Mouse (Mus musculus): ENCODE measurements around the gene Rab27a. TPM values are rescaled to one million over a fixed set of nuclear protein-coding genes. Genes with fewer than 3 reads are reported as not detected.

Gene Rab27a
- total and polyA plus RNA-seq, 2 experiments from 2014 or later, result 2.7 to 6.4 TPM

DNA sequence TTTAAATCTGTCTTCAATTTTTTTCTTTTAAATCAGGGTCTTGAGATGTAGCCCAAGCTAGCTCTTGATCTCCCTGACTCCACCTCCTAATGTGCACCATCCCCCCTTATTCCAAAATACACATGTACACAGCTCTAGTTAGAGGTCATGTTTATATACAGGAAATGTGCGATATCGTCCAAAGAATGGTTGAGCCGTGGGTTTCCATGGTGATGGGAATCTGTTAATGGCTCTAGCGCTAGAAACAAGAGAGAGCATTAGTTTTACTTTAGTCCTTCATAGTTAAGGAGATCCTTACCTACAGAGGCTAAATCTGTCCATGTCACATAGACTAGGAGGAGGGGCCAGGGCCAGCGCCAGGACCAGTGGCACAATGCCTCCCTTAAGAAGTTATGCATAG is 5.2 kb downstream of the Rab27a start:
- Histone ChIP-seq H3K4me2 (ENCODE audit: low read depth, low read length, poor library complexity, severe bottlenecking) (no peak overlapping the region), H3K27me3 (ENCODE audit: insufficient read depth, low read length) (no peaks in the 10 kb centered on the region), H3K4me1 (ENCODE audit: insufficient read depth, low read length) (no peaks in the 10 kb centered on the region), H3K9me3 (ENCODE audit: low read length) (no peaks in the 10 kb centered on the region), H3K27ac (ENCODE audit: low read depth, low read length) (no peak overlapping the region), H3K4me3 (ENCODE audit: low read depth, low read length) (no peak overlapping the region), H3K36me3 (ENCODE audit: insufficient read depth, low read length) (no peaks in the 10 kb centered on the region), H3K9ac (replicated peaks; ENCODE audit: low read length, poor library complexity, severe bottlenecking) (no peak overlapping the region)
- 49% methylated on average over 5 of the region's 5 CpGs for WGBS
- DNase-seq (ENCODE audit: low spot score), result no peak
- no peak for TF ChIP-seq CTCF (IDR thresholded peaks at IDR 0.05)
- ATAC-seq (ENCODE audit: low FRiP score), result no peak

DNA sequence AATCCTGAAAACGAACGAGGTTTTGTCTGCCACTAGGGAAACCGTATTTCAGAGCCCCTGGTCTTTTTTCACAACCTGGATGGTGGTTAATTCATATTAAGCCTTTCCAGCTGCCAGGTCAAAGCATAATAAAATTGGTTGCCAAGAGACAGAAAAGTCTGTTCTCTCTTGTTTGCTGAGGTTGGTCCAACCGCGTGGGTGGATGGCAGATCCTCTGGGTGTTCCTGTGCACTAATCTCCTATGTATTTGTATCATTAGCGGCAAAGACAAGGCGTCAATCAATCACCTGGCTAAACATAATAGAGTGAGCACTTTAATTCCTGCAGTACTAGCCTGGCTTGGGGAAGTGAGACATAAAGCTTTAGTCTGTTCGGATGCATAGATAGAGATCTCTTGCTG is 6.0 kb downstream of the Rab27a start:
- Histone ChIP-seq H3K9me3 (ENCODE audit: low read length) (no peaks in the 10 kb centered on the region), H3K4me3 (ENCODE audit: low read depth, low read length) (no peak overlapping the region), H3K36me3 (ENCODE audit: insufficient read depth, low read length) (no peaks in the 10 kb centered on the region), H3K9ac (replicated peaks; ENCODE audit: low read length, poor library complexity, severe bottlenecking) (no peak overlapping the region), H3K27me3 (ENCODE audit: insufficient read depth, low read length) (no peaks in the 10 kb centered on the region), H3K4me2 (ENCODE audit: low read depth, low read length, poor library complexity, severe bottlenecking) (no peak overlapping the region), H3K4me1 (ENCODE audit: insufficient read depth, low read length) (no peaks in the 10 kb centered on the region), H3K27ac (ENCODE audit: low read depth, low read length) (no peak overlapping the region)
- TF ChIP-seq CTCF (IDR thresholded peaks at IDR 0.05), result no peak
- ATAC-seq (ENCODE audit: low FRiP score) (no peak), DNase-seq (ENCODE audit: low spot score) (no peak)
- 43% methylated on average over 8 of the region's 8 CpGs for WGBS

DNA sequence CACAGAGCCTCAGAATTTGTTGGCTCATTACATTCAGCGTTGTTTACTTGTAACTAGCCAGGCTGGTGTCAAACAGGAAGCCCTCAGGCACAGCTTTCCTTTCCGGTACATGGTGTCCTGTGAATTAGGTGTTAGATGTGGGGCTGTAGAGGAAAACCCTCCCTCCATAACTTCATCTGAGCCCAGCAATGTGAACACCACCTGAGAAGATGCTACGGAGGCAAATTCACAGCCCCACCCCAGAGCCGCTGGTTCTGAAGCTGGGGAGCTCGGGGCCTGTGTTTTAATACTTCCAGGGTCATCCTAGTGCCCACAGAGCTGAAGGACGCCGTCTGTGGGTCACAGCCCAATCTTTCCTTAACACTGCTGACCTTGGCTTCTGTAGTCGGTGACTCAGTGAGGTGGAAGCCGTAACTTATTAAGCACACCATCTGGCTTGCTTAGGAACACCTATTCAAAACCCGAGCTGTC is 10.8 kb downstream of the Rab27a start:
- H3K4me1 ChIP-seq (ENCODE audit: insufficient read depth, low read length), result no peaks in the 10 kb centered on the region
- WGBS, result 73% methylated on average over 10 of the region's 10 CpGs
- no peak overlapping the region for H3K4me3 ChIP-seq (ENCODE audit: low read depth, low read length)
- ATAC-seq (ENCODE audit: low FRiP score) (no peak), DNase-seq (ENCODE audit: low spot score) (no peak)
- H3K27ac ChIP-seq (ENCODE audit: low read depth, low read length), result 0 out of 2 replicates have a peak overlapping the region, but pooled peaks have one; percentile 18
- no peaks in the 10 kb centered on the region for H3K36me3 ChIP-seq (ENCODE audit: insufficient read depth, low read length)
- H3K9ac ChIP-seq (replicated peaks; ENCODE audit: low read length, poor library complexity, severe bottlenecking), result no peak overlapping the region
- no peaks in the 10 kb centered on the region for H3K27me3 ChIP-seq (ENCODE audit: insufficient read depth, low read length)
- H3K9me3 ChIP-seq (ENCODE audit: low read length), result no peaks in the 10 kb centered on the region
- no peak for TF ChIP-seq CTCF (IDR thresholded peaks at IDR 0.05)
- H3K4me2 ChIP-seq (ENCODE audit: low read depth, low read length, poor library complexity, severe bottlenecking), result no peak overlapping the region

DNA sequence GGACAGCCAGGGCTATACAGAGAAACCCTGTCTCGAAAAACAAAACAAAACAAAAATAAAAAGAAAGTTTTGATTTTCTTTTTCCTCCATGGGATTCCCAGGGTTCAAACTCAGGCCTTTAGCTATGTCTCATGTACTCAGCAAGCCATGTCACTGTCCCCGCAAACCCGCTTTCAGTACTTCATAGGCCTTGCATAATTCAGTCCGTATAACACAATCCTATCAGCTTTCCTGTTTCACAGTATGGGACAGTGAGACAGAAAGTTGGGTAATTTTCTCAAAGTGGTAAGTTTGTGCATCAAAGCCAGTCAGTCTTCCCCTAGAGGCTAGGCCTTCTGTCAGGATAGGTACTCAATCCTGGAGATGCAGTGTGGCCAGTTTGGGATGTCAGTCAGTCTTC is 14.6 kb downstream of the Rab27a start:
- WGBS, result 88% methylated on average over 4 of the region's 4 CpGs
- H3K9ac ChIP-seq (replicated peaks; ENCODE audit: low read length, poor library complexity, severe bottlenecking), result no peak overlapping the region
- H3K9me3 ChIP-seq (ENCODE audit: low read length), result no peaks in the 10 kb centered on the region
- DNase-seq (ENCODE audit: low spot score), result no peak
- H3K27ac ChIP-seq (ENCODE audit: low read depth, low read length), result no peak overlapping the region
- H3K4me2 ChIP-seq (ENCODE audit: low read depth, low read length, poor library complexity, severe bottlenecking), result no peak overlapping the region
- no peaks in the 10 kb centered on the region for H3K27me3 ChIP-seq (ENCODE audit: insufficient read depth, low read length)
- H3K4me3 ChIP-seq (ENCODE audit: low read depth, low read length), result no peak overlapping the region
- ATAC-seq (ENCODE audit: low FRiP score), result no peak
- no peaks in the 10 kb centered on the region for H3K4me1 ChIP-seq (ENCODE audit: insufficient read depth, low read length)
- TF ChIP-seq CTCF (IDR thresholded peaks at IDR 0.05), result no peak
- no peaks in the 10 kb centered on the region for H3K36me3 ChIP-seq (ENCODE audit: insufficient read depth, low read length)

DNA sequence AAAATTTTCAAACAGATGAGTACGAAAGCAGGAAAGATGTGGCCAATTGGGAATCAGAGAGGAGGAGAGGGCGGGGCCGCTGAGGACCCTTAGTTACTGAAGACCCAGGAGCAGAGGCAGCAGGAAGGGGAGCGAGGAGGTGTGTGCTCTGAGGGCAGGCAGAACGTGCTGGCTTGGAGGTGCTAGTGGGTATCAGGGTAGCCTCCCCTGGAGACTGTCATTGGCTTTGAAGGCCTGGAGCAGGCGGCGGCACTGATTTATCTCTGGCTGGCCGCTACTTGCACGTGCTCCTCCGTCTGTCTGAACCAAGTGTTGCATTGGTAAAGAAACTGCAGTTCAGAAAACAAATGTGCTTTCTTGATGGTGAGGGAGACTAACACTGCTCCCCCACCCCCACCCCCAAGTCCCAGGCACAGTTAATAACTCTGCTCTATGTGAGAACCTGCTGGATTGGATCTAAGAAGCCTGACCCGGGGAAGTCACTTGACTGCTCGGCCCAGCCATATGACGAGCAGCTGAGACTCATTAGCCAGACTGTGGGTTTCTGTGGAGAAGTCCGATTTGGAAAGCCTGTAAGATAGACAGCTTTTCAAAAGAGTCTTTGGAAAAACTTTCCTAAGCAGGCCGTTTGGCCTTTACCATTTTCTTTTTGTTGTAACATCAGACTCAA is 19.1 kb downstream of the Rab27a start:
- no peak overlapping the region for H3K27ac ChIP-seq (ENCODE audit: low read depth, low read length)
- no peaks in the 10 kb centered on the region for H3K27me3 ChIP-seq (ENCODE audit: insufficient read depth, low read length)
- WGBS, result 35% methylated on average over 15 of the region's 15 CpGs
- H3K4me2 ChIP-seq (ENCODE audit: low read depth, low read length, poor library complexity, severe bottlenecking), result peak overlapping the region; percentile 2; the same call in 1 of the 2 replicates
- no peaks in the 10 kb centered on the region for H3K36me3 ChIP-seq (ENCODE audit: insufficient read depth, low read length)
- no peak overlapping the region for H3K9ac ChIP-seq (replicated peaks; ENCODE audit: low read length, poor library complexity, severe bottlenecking)
- no peak for TF ChIP-seq CTCF (IDR thresholded peaks at IDR 0.05)
- no peak overlapping the region for H3K4me3 ChIP-seq (ENCODE audit: low read depth, low read length)
- DNase-seq (ENCODE audit: low spot score) (no peak), ATAC-seq (ENCODE audit: low FRiP score) (no peak)
- H3K9me3 ChIP-seq (ENCODE audit: low read length), result no peaks in the 10 kb centered on the region
- H3K4me1 ChIP-seq (ENCODE audit: insufficient read depth, low read length), result peaks cover 9% of the 10 kb centered on the region; the same call in 1 of the 2 replicates

DNA sequence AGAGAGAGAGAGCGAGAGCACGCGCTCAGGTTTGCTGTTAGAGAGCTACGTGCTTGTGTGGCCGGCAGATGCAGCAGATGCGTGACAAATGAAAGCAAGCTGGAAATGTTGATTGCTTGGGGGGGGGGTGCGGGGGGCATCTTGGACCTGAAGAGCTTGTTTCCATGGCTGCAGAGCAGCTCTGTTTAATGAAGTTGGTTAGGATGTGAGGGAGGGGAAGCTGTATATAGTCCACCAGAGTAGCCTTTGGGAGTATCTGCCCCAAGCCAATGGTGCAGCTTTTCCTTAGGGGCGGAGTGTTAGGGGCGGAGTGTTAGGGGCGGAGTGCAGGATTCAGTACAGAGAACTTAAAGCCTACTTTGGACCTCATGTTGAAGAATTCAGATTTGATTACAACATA is 22.4 kb downstream of the Rab27a start:
- Histone ChIP-seq H3K36me3 (ENCODE audit: insufficient read depth, low read length) (no peaks in the 10 kb centered on the region), H3K27ac (ENCODE audit: low read depth, low read length) (no peak overlapping the region), H3K9me3 (ENCODE audit: low read length) (no peaks in the 10 kb centered on the region), H3K4me1 (ENCODE audit: insufficient read depth, low read length) (peaks cover 9% of the 10 kb centered on the region; the same call in 1 of the 2 replicates), H3K4me3 (ENCODE audit: low read depth, low read length) (no peak overlapping the region), H3K4me2 (ENCODE audit: low read depth, low read length, poor library complexity, severe bottlenecking) (no peak overlapping the region), H3K9ac (replicated peaks; ENCODE audit: low read length, poor library complexity, severe bottlenecking) (no peak overlapping the region), H3K27me3 (ENCODE audit: insufficient read depth, low read length) (no peaks in the 10 kb centered on the region)
- ATAC-seq (ENCODE audit: low FRiP score) (no peak), DNase-seq (ENCODE audit: low spot score) (no peak)
- 21% methylated on average over 10 of the region's 10 CpGs for WGBS
- TF ChIP-seq CTCF (IDR thresholded peaks at IDR 0.05), result no peak

Measured in midbrain, postnatal 0 days (tissue).